Mouse (Mus musculus) intestine, postnatal 0 days (tissue): ENCODE measurements around the gene Larp4. TPM values are rescaled to one million over a fixed set of nuclear protein-coding genes. Genes with fewer than 3 reads are reported as not detected.

Experiments
- ATAC-seq: fragments of 200-750 bp; cut with Nextera tagmentation; 2 replicates; pipeline ENCODE4 v1.8.0; 2017; ENCODE audit warnings: mild to moderate bottlenecking, moderate TSS enrichment, moderate library complexity
- H3K27ac ChIP-seq: fragments of 300-500 bp; sonication (generic); 2 replicates; pipeline ENCODE4 v1.5.1; 2014; ENCODE audit warnings: mild to moderate bottlenecking, low read depth, low read length, moderate library complexity
- H3K27me3 ChIP-seq: fragments of 300-500 bp; sonication (generic); replicated peaks from 2 replicates; pipeline ENCODE4 v1.6.1; 2014; ENCODE audit warnings: low read length, mixed read lengths; ENCODE audit not compliant: control insufficient read depth, insufficient read depth
- H3K36me3 ChIP-seq: fragments of 300-500 bp; sonication (generic); 2 replicates; pipeline ENCODE4 v1.6.1; 2014; ENCODE audit warnings: mild to moderate bottlenecking, moderate library complexity; ENCODE audit not compliant: control insufficient read depth, insufficient read depth
- H3K4me1 ChIP-seq: fragments of 300-500 bp; sonication (generic); replicated peaks from 2 replicates; pipeline ENCODE4 v1.6.1; 2014; ENCODE audit warnings: antibody characterized with exemption, low read length, mixed read lengths; ENCODE audit not compliant: control insufficient read depth, insufficient read depth
- H3K4me2 ChIP-seq: fragments of 300-500 bp; sonication (generic); replicated peaks from 2 replicates; pipeline ENCODE4 v1.6.1; 2014; ENCODE audit warnings: low read depth, mild to moderate bottlenecking, moderate library complexity
- H3K4me3 ChIP-seq: fragments of 300-500 bp; sonication (generic); 2 replicates; pipeline ENCODE4 v1.5.1; 2014; ENCODE audit warnings: low read depth, low read length
- H3K9ac ChIP-seq: fragments of 300-500 bp; sonication (generic); 2 replicates; pipeline ENCODE4 v1.6.1; 2014; ENCODE audit warnings: mild to moderate bottlenecking, low read depth, low read length
- H3K9me3 ChIP-seq: fragments of 300-500 bp; sonication (generic); 2 replicates; pipeline ENCODE4 v1.6.1; 2016; ENCODE audit warnings: mixed run types; ENCODE audit not compliant: control insufficient read depth
- CTCF ChIP-seq: sonication (generic); IDR thresholded peaks from 2 replicates; pipeline ENCODE4 v1.5.1; 2016; ENCODE audit warnings: low read depth, mild to moderate bottlenecking, control low read depth, antibody characterized with exemption, moderate library complexity
- WGBS: fragments of 180-500 bp; shearing (Covaris S2); extraction: QIAGEN DNeasy Blood & Tissue Kit; methylation state at CpG from one replicate; pipeline ENCODE4 v1.1.7; 2014; 5-methylcytosine and 5-hydroxymethylcytosine counted together
- polyA plus RNA-seq: library from polyadenylated mRNA; unstranded; fragments of >200 nt; fragmentation: Nextera tagmentation; extraction: Ambion mirVana; gene quantifications from 2 replicates; pipeline ENCODE4 v1.2.1, GENCODE M21; 2015

Larp4 gene
- polyA plus RNA-seq, 1 experiment from 2014 or later, result 29.7 TPM

DNA sequence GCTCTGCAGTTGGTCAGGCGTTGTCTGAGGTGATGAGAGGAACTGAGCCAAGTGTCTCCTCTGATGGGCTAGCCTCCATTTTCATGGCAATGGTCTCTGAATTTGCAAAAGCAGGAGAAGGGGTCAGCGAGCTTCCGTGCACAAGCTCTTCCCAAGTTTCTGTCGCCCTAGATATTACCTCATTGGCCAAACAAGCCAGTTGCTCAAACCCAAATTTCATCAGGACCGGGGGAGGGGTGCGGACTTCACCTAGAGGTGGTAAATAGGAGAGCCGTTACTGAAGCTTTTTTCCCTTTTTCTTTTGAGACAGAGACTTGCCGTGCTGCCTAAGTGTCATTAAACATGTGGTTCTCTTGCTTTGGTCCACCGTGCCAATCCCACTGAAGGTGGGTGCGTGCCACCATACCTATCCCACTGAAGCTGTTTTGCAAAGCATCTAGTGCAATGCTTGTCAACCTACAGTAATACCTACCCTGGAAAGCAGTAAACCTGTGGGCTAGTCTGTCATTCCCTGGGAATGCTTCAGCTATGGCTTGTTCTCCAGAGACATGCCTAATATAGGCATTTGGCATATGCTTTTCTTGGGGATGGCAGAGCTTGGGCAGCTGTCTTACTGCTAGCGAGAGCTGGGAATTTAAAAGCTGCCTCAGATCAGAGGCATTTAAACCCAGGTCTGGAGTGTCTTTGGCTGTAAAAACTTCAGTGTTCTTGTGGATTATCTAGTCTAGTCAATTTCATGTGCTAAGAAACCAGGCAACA, 55.4 kb downstream of the Larp4 start:
- H3K9me3 ChIP-seq, result no peaks in the 10 kb centered on the region
- TF ChIP-seq CTCF, result no peak
- no peak overlapping the region for H3K4me2 ChIP-seq
- H3K4me3 ChIP-seq, result no peak overlapping the region
- no peak overlapping the region for H3K9ac ChIP-seq
- H3K27me3 ChIP-seq, result no peaks in the 10 kb centered on the region
- no peak for ATAC-seq
- 76% methylated on average over 11 of the region's 11 CpGs for WGBS
- 0 out of 2 replicates have a peak, but pooled peaks cover 2% of the 10 kb centered on the region for H3K4me1 ChIP-seq
- H3K36me3 ChIP-seq, result no peaks in the 10 kb centered on the region
- H3K27ac ChIP-seq, result no peak overlapping the region

DNA sequence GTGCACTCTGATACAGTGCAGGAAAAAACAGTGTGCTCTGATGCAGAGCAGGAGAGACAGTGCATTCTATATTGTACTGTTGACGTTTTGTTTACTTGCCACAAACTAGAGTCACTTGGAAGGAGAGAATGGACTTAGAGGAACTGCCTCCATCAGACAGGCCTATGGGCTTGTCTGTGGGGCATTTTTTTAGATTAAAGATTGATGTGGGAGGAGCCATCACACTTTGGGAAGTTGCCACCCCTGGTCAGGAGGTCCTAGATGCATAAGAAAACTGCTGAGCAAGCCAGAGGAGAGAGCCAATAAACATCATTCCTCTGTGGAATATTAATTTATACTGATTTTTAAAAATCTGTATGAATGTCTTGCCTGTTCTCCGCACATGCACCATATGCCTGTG, 58.3 kb downstream of the Larp4 start:
- Histone ChIP-seq H3K9me3 (no peaks in the 10 kb centered on the region), H3K27me3 (no peaks in the 10 kb centered on the region), H3K36me3 (no peaks in the 10 kb centered on the region), H3K4me1 (0 out of 2 replicates have a peak, but pooled peaks cover 2% of the 10 kb centered on the region), H3K27ac (no peak overlapping the region), H3K4me3 (no peak overlapping the region), H3K4me2 (no peak overlapping the region), H3K9ac (no peak overlapping the region)
- TF ChIP-seq CTCF, result no peak
- no peak for ATAC-seq
- 75% methylated on average over 2 of the region's 2 CpGs for WGBS

DNA sequence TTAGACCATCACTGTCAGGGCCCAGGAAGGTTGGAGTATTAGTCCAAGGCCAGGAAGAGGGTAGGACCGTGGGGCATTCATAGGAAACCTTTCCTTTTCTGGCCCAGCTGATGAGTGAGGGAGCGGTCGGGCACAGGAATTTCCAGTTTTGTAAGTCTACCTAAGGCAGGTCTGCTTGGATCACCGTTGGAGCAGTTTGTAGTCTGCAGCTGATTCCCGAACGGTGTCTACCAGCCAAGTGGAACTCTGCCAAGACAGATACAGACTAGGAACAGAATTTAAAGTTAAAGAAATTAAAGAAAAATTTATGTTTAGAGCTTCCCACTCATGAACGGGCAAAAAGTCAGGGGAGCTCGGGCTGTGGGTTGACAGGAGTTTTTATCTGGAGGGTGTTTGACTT, 59.6 kb downstream of the Larp4 start:
- no peak for TF ChIP-seq CTCF
- Histone ChIP-seq H3K4me3 (no peak overlapping the region), H3K4me1 (0 out of 2 replicates have a peak, but pooled peaks cover 2% of the 10 kb centered on the region), H3K27ac (no peak overlapping the region), H3K9ac (no peak overlapping the region), H3K9me3 (no peaks in the 10 kb centered on the region), H3K27me3 (no peaks in the 10 kb centered on the region), H3K4me2 (no peak overlapping the region), H3K36me3 (no peaks in the 10 kb centered on the region)
- ATAC-seq, result no peak
- 41% methylated on average over 8 of the region's 8 CpGs for WGBS

DNA sequence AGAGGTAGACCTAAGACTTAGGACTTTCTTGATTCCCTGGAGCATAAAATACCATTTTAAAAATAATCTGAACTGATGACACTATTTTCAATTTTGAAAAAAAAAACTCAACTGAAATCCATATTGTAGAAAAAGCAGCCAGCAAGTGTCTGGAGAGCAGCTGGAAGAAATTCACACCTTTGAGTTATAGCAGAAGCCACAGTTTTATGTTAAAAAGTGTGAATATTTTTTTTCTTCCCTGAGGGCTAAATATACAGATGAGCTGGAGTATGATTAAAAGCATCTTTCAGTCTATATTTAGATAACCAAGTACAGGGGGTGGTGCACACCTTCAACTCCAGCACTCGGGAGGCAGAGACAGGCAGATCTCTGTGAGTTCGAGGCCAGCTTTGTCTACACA, 60.0 kb downstream of the Larp4 start:
- Histone ChIP-seq H3K4me3 (no peak overlapping the region), H3K9me3 (no peaks in the 10 kb centered on the region), H3K9ac (no peak overlapping the region), H3K36me3 (no peaks in the 10 kb centered on the region), H3K27ac (no peak overlapping the region), H3K4me1 (0 out of 2 replicates have a peak, but pooled peaks cover 2% of the 10 kb centered on the region), H3K4me2 (no peak overlapping the region), H3K27me3 (no peaks in the 10 kb centered on the region)
- no peak for ATAC-seq
- WGBS, result 90% methylated on average over 2 of the region's 2 CpGs
- TF ChIP-seq CTCF, result no peak

DNA sequence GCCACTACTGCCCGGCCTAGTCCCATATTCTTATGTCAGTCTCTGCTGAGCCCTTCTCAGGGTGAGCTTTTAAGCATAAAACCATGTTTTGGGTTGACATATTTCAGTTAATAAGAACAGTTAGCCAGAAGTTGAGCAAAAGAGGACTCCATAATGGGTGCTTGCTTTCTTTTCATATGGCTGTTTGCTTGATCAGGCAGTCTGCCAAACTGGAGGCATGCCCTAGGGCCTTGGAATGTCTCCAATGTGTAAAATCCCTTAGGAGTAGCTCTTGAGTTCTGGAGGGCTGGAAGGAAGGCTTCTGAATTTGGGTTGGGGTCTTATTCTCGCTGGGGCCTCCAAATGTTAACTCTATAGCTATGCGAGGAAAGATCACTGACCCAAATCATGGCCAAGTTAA, 62.7 kb downstream of the Larp4 start:
- Histone ChIP-seq H3K4me2 (no peak overlapping the region), H3K27me3 (no peaks in the 10 kb centered on the region), H3K4me3 (no peak overlapping the region), H3K36me3 (no peaks in the 10 kb centered on the region), H3K9me3 (no peaks in the 10 kb centered on the region), H3K27ac (no peak overlapping the region), H3K4me1 (0 out of 2 replicates have a peak, but pooled peaks cover 2% of the 10 kb centered on the region), H3K9ac (no peak overlapping the region)
- WGBS, result 93% methylated on average over 3 of the region's 3 CpGs
- ATAC-seq, result no peak
- TF ChIP-seq CTCF, result no peak

GRCm38 (mm10) chr15:100038470-100038971, 68.7 kb downstream of the Larp4 start, which contains the start of gene Dip2b:
Gene Dip2b (plus strand): TSS chr15:100038664.
- Histone ChIP-seq H3K27me3 (no peaks in the 10 kb centered on the region), H3K4me3 (peak within 1 kb of the TSS; percentile 92), H3K9ac (peak within 1 kb of the TSS; percentile 90), H3K9me3 (no peaks in the 10 kb centered on the region), H3K4me2 (peak within 1 kb of the TSS; percentile 90), H3K36me3 (no peaks in the 10 kb centered on the region; the same call in 1 of the 2 replicates), H3K4me1 (no peaks in the 10 kb centered on the region; the same call in none of the 2 replicates), H3K27ac (peak within 1 kb of the TSS; percentile 92)
- peak; percentile 96 for TF ChIP-seq CTCF
- under 1% methylated on average over 68 of the region's 68 CpGs for WGBS
- peak; percentile 91 for ATAC-seq
